Mouse (Mus musculus) neural tube, embryonic 10.5 days (tissue): ENCODE measurements around the gene Col23a1.
A peak's percentile ranks its signal among the peaks of the same experiment; 100 is the strongest.

Experiments
- DNase-seq: peaks from one replicate; pipeline ENCODE4 v3.0.0-alpha.2; 2017; ENCODE audit warnings: low spot score; ENCODE audit errors: extremely low spot score

Gene Col23a1

GRCm38 (mm10) chr11:51388892-51389340, 99.2 kb downstream of the Col23a1 start:
- peak; percentile 26 for DNase-seq

- no peak for DNase-seq
These were observed 100.0 kb downstream of the Col23a1 start for GRCm38 (mm10) chr11:51389763-51390162.

- DNase-seq: no peak
These were observed 100.8 kb downstream of the Col23a1 start for GRCm38 (mm10) chr11:51390521-51390920.

GRCm38 (mm10) chr11:51391548-51391947, 101.8 kb downstream of the Col23a1 start:
- DNase-seq: no peak

DNA sequence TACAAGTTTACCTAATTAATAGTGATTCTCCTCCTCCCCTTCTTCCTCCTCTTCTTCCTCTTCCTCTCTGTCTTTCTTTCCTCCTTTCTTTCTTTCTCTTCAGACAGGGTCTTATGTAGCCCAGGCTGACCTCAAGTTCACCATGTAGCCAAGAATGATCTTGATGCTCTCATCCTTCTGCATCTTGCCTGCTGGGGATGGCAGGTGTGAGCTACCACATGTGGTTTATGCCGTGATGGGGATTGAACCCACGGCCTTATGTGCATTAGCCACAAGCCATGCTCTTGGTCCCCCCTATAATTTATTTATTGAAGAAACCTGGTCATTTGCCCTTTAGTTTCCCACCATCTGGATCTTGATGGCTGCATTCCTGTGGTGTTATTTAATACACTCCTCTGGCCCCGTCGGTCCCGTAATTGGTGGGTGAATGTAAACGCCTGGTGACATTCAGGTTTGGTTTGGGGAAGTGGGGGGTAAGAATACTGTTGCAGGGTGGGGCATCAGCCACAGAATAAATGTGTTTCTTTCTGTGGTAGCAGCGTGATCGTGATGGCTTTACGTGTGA, 104.7 kb downstream of the Col23a1 start:
- DNase-seq: no peak

DNA sequence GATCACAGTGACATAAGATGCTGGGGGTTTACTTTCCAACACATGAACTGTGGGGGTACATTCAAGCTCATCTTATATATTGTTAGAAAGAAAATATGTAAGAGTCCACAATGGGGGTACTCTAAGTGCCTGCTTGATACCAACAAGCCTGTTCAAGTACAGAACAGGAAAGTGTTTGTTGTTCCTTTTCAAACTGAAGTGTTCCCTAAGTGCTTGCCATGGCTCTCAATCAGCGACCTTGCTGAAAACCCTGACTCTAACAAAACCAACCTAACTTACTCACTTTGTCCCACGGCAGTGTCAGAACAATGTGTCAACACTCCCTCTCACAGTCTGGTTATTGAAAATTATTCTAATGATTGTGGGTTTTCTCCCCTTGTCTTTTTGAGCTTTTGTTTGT, 106.7 kb downstream of the Col23a1 start:
- no peak for DNase-seq

GRCm38 (mm10) chr11:51398084-51398483, 108.4 kb downstream of the Col23a1 start:
- DNase-seq: no peak

DNA sequence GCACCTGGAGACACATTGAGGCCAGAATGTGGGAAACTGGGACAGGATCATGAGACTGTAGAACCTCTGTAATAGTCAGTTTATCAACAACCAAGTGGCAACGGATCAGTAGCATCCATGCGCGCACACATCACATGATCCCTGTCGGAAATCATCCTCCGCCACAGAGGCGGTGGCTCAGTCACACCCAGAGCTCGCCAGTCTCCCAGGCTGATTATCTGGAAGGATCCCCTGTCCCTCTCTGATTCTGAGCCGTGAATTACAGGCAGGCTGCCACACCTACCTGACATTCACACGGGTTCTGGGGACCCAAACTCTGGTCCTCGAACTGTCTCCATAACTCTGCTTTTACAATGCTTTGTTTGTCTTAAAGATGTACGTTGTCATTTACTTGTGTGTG, 110.6 kb downstream of the Col23a1 start:
- DNase-seq: no peak

GRCm38 (mm10) chr11:51401481-51402128, 111.9 kb downstream of the Col23a1 start:
- DNase-seq: no peak

GRCm38 (mm10) chr11:51403886-51404285, 114.2 kb downstream of the Col23a1 start:
- DNase-seq: no peak

DNA sequence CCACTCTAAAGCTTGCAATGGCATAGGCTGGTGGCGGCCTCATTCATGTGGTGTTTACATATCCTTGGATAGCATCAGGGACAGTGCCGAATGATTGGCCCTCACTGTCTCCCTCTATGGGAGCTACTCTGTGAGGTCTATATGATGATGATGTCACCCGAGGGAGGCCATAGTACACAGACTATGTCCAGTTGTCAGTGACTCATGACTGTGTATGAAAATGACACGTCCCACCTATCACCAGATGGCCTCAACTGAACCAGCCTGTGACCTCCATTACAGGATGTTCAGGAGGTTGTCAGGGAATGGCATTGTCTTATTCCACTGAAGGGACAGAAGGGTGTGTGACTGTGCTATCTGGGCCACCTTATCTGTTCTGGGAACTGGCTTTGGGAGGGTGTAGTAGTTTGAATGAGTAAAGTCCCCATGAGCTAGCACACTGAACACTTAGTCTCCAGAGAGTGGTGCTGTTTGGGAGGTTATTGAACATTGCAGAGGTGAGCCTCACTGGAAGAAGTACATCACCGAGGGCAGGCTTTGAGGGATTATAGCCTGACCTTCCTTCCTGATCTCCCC, 115.2 kb downstream of the Col23a1 start:
- no peak for DNase-seq

DNA sequence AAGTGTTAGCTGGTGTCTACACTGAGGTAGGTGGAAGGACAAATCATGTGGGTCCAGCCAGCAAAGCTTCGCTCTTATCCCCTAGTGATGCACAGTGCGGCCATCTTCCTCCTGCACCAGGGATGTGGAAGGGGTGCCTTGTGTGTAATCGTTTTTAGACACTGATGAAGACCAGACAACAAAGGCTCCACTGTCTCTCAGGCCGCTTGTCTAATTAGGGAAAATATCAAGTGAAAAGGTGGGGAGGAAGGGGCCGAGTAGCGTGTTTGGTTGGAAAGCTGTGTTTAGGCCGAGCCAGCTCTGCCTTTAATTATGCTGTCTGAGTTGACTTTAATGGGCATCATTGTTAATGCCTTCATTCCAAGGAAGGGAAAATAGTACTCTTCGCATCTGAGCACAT, 116.8 kb downstream of the Col23a1 start:
- DNase-seq: no peak

GRCm38 (mm10) chr11:51407351-51407750, 117.6 kb downstream of the Col23a1 start:
- DNase-seq: no peak

- no peak for DNase-seq
These were observed 121.1 kb downstream of the Col23a1 start for GRCm38 (mm10) chr11:51410771-51411170.

GRCm38 (mm10) chr11:51414520-51414919, 124.8 kb downstream of the Col23a1 start:
- no peak for DNase-seq

DNA sequence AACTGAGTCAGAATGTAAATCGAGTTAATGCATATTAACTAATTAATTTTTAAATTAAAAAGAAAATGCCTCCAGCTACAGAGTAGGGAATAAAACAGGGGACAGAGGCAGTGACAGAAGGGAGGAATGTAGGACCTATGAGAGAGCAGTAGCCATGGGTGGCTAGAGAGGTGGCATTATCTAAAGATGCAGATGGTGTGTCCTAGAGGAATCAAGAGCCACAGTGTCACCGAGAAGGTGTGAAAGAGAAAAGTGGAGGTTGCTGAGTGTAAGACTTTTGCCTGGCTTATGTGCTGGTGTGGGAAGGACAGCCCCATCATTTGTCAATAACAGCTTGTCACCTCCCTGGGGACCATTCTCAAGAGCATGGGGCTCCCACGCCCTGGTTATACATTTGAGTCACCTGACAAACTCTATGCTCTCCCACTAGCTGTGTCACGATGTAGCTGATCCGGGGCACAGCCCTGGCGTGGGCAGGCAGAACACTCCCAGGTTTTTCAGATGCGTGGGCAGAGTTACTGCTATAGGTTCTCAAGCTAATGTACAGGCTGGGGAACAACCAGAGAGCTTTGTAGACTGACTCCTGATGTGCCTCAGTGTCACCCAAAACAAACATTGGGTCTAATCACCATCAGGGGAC, 125.4 kb downstream of the Col23a1 start:
- DNase-seq: no peak

- no peak for DNase-seq
These were observed 129.1 kb downstream of the Col23a1 start for GRCm38 (mm10) chr11:51418807-51419206.

- no peak for DNase-seq
These were observed 132.2 kb downstream of the Col23a1 start for GRCm38 (mm10) chr11:51421878-51422277.

DNA sequence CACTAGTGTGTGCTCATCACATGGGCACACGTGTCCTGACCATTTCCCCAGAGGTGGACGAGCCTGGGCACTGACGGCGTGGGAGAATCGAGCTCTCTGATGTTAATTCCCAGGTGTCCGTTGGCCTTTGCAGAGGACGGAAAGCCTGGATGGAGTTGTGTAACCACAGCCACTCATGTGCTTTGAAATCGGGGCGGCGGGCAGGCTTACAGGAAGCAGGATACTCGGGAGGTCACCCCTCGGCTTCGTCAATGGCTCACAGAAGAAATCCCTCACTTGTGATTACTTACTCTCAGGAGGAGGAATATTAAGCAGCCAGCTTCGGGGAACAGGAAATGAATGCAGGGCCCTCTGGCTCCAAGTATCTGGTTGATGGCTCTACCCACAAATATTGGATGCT, 133.0 kb downstream of the Col23a1 start:
- no peak for DNase-seq

DNA sequence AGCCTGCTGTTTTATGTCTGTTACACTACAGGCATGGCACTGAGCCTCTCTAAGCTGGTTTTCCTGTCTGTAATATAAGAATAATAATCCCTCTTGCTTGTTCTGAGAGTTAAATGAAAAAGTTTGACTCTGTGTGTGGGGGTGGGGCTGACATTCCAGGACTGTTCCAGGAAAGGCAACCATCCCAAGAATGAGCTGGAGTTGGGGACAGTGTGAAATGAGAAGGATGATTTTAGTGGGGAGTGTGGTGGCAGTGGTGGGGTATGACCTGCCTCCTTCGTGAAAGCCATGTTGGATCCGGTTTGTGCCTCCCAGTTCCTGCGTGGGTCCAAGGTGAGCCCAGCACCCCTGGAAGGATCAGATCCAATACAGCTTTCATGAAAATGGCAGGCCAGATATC, 136.4 kb downstream of the Col23a1 start:
- DNase-seq: no peak

- no peak for DNase-seq
These were observed 139.9 kb downstream of the Col23a1 start for GRCm38 (mm10) chr11:51429428-51430179.

- DNase-seq: no peak
These were observed 140.5 kb downstream of the Col23a1 start for GRCm38 (mm10) chr11:51430180-51430578.
